Mouse (Mus musculus) intestine, embryonic 16.5 days (tissue): ENCODE measurements around the gene Ank2. TPM values are rescaled to one million over a fixed set of nuclear protein-coding genes. Genes with fewer than 3 reads are reported as not detected.

Source experiments
- ATAC-seq: fragments of 200-750 bp; cut with Nextera tagmentation; 2 replicates; pipeline ENCODE4 v1.8.0; 2017; ENCODE audit warnings: moderate TSS enrichment, moderate library complexity
- H3K27ac ChIP-seq: fragments of 300-500 bp; sonication (generic); 2 replicates; pipeline ENCODE4 v1.5.1; 2014; ENCODE audit warnings: mild to moderate bottlenecking, low read length
- H3K27me3 ChIP-seq: fragments of 300-500 bp; sonication (generic); replicated peaks from 2 replicates; pipeline ENCODE4 v1.6.1; 2014; ENCODE audit warnings: low read length, control low read depth, mixed read lengths; ENCODE audit not compliant: control insufficient read depth, insufficient read depth
- H3K36me3 ChIP-seq: fragments of 300-500 bp; sonication (generic); 2 replicates; pipeline ENCODE4 v1.6.1; 2014; ENCODE audit warnings: low read length, control low read depth; ENCODE audit not compliant: control insufficient read depth, insufficient read depth
- H3K4me1 ChIP-seq: fragments of 300-500 bp; sonication (generic); 2 replicates; pipeline ENCODE4 v1.6.1; 2014; ENCODE audit warnings: low read length, control low read depth, mixed read lengths; ENCODE audit not compliant: control insufficient read depth, insufficient read depth
- H3K4me2 ChIP-seq: fragments of 300-500 bp; sonication (generic); 2 replicates; pipeline ENCODE4 v1.6.1; 2014; ENCODE audit warnings: low read depth, low read length, control low read depth
- H3K4me3 ChIP-seq: fragments of 300-500 bp; sonication (generic); 2 replicates; pipeline ENCODE4 v1.5.1; 2014; ENCODE audit warnings: mild to moderate bottlenecking, low read length
- H3K9ac ChIP-seq: fragments of 300-500 bp; sonication (generic); 2 replicates; pipeline ENCODE4 v1.6.1; 2014; ENCODE audit warnings: low read depth, low read length
- H3K9me3 ChIP-seq: fragments of 300-500 bp; sonication (generic); 2 replicates; pipeline ENCODE4 v1.6.1; 2016; ENCODE audit warnings: low read length, control low read depth; ENCODE audit not compliant: control insufficient read depth
- WGBS: fragments of 180-500 bp; shearing (Covaris S2); extraction: QIAGEN DNeasy Blood & Tissue Kit; methylation state at CpG from one replicate; pipeline ENCODE4 v1.1.7; 2014; 5-methylcytosine and 5-hydroxymethylcytosine counted together
- polyA plus RNA-seq: library from polyadenylated mRNA; unstranded; fragments of >200 nt; fragmentation: Nextera tagmentation; extraction: Ambion mirVana; gene quantifications from 2 replicates; pipeline ENCODE4 v1.2.1, GENCODE M21; 2015

The Ank2 gene
- polyA plus RNA-seq, 1 experiment from 2014 or later = 15.8 TPM

- Histone ChIP-seq H3K4me2 (no peak overlapping the region), H3K4me1 (no peaks in the 10 kb centered on the region), H3K27me3 (no peaks in the 10 kb centered on the region), H3K9me3 (no peaks in the 10 kb centered on the region), H3K9ac (no peak overlapping the region), H3K4me3 (no peak overlapping the region), H3K36me3 (no peaks in the 10 kb centered on the region), H3K27ac (no peak overlapping the region)
- no peak for ATAC-seq
Measured at GRCm38 (mm10) chr3:127300790-127301189, 198.4 kb downstream of the Ank2 start.

- H3K4me3 ChIP-seq = no peak overlapping the region
- no peak for ATAC-seq
Measured at GRCm38 (mm10) chr3:127295921-127296320, 203.2 kb downstream of the Ank2 start.

GRCm38 (mm10) chr3:127294610-127295349 is 204.4 kb downstream of the Ank2 start:
- no peak overlapping the region for H3K27ac ChIP-seq
- no peak overlapping the region for H3K9ac ChIP-seq
- no peaks in the 10 kb centered on the region for H3K9me3 ChIP-seq
- no peaks in the 10 kb centered on the region for H3K27me3 ChIP-seq
- H3K4me1 ChIP-seq = no peaks in the 10 kb centered on the region
- H3K4me2 ChIP-seq = no peak overlapping the region
- no peaks in the 10 kb centered on the region for H3K36me3 ChIP-seq
- 71% methylated on average over 9 of the region's 9 CpGs for WGBS
- ATAC-seq = no peak
- H3K4me3 ChIP-seq = no peak overlapping the region

More at GRCm38 (mm10) chr3:127295921-127296320, 203.2 kb downstream of the Ank2 start:
- H3K9ac ChIP-seq = no peak overlapping the region
- H3K27ac ChIP-seq = no peak overlapping the region
- H3K4me1 ChIP-seq = no peaks in the 10 kb centered on the region
- H3K36me3 ChIP-seq = no peaks in the 10 kb centered on the region
- no peaks in the 10 kb centered on the region for H3K27me3 ChIP-seq
- no peaks in the 10 kb centered on the region for H3K9me3 ChIP-seq
- H3K4me2 ChIP-seq = no peak overlapping the region
- 66% methylated on average over 6 of the region's 6 CpGs for WGBS

GRCm38 (mm10) chr3:127294079-127294478 is 205.1 kb downstream of the Ank2 start:
- H3K9me3 ChIP-seq = no peaks in the 10 kb centered on the region
- no peaks in the 10 kb centered on the region for H3K4me1 ChIP-seq
- H3K27me3 ChIP-seq = no peaks in the 10 kb centered on the region
- no peak for ATAC-seq
- no peak overlapping the region for H3K4me3 ChIP-seq
- no peak overlapping the region for H3K9ac ChIP-seq
- no peak overlapping the region for H3K4me2 ChIP-seq
- H3K36me3 ChIP-seq = no peaks in the 10 kb centered on the region
- WGBS = 79% methylated on average over 14 of the region's 14 CpGs
- H3K27ac ChIP-seq = no peak overlapping the region

GRCm38 (mm10) chr3:127293479-127293874 is 205.7 kb downstream of the Ank2 start:
- Histone ChIP-seq H3K27ac (no peak overlapping the region), H3K27me3 (no peaks in the 10 kb centered on the region), H3K36me3 (no peaks in the 10 kb centered on the region), H3K4me3 (no peak overlapping the region), H3K4me2 (no peak overlapping the region), H3K9ac (no peak overlapping the region), H3K9me3 (no peaks in the 10 kb centered on the region), H3K4me1 (no peaks in the 10 kb centered on the region)
- no peak for ATAC-seq
- WGBS = 71% methylated on average over 9 of the region's 9 CpGs

GRCm38 (mm10) chr3:127292864-127293478 is 206.2 kb downstream of the Ank2 start:
- 85% methylated on average over 10 of the region's 10 CpGs for WGBS
- no peak overlapping the region for H3K4me3 ChIP-seq
- H3K4me2 ChIP-seq = no peak overlapping the region
- no peaks in the 10 kb centered on the region for H3K36me3 ChIP-seq
- no peak overlapping the region for H3K9ac ChIP-seq
- no peaks in the 10 kb centered on the region for H3K4me1 ChIP-seq
- no peak overlapping the region for H3K27ac ChIP-seq
- no peak for ATAC-seq
- H3K27me3 ChIP-seq = no peaks in the 10 kb centered on the region
- H3K9me3 ChIP-seq = no peaks in the 10 kb centered on the region

GRCm38 (mm10) chr3:127282277-127282676 is 216.9 kb downstream of the Ank2 start:
- Histone ChIP-seq H3K4me2 (no peak overlapping the region), H3K36me3 (no peaks in the 10 kb centered on the region), H3K9me3 (no peaks in the 10 kb centered on the region), H3K27me3 (no peaks in the 10 kb centered on the region), H3K27ac (no peak overlapping the region), H3K4me1 (no peaks in the 10 kb centered on the region), H3K9ac (no peak overlapping the region), H3K4me3 (no peak overlapping the region)
- WGBS = 89% methylated on average over 5 of the region's 5 CpGs
- no peak for ATAC-seq

- ATAC-seq = no peak
- Histone ChIP-seq H3K4me3 (no peak overlapping the region), H3K9me3 (no peaks in the 10 kb centered on the region), H3K27ac (no peak overlapping the region), H3K27me3 (no peaks in the 10 kb centered on the region), H3K4me1 (no peaks in the 10 kb centered on the region), H3K4me2 (no peak overlapping the region), H3K36me3 (no peaks in the 10 kb centered on the region), H3K9ac (no peak overlapping the region)
- 90% methylated on average over 3 of the region's 3 CpGs for whole genome bisulfite sequencing
Measured at GRCm38 (mm10) chr3:127281390-127281789, 217.8 kb downstream of the Ank2 start.

GRCm38 (mm10) chr3:127280376-127280775 is 218.8 kb downstream of the Ank2 start:
- Histone ChIP-seq H3K27me3 (no peaks in the 10 kb centered on the region), H3K27ac (no peak overlapping the region), H3K9me3 (no peaks in the 10 kb centered on the region), H3K4me1 (no peaks in the 10 kb centered on the region; the same call in 1 of the 2 replicates), H3K9ac (no peak overlapping the region), H3K4me3 (no peak overlapping the region), H3K36me3 (no peaks in the 10 kb centered on the region), H3K4me2 (no peak overlapping the region)
- ATAC-seq = no peak
